Mouse (Mus musculus) c-Kit-negative CD71-positive TER-119-positive erythroid progenitor cells, embryonic 14.5 days (primary cell): ENCODE data around the gene Cdh24.

Experiments
- DNase-seq: peaks from one replicate; pipeline ENCODE4 v3.0.0-alpha.2; 2013; ENCODE audit warnings: low read depth, low spot score

The Cdh24 gene

GRCm38 (mm10) chr14:54641305-54641969 is at the start of gene Cdh24:
TSS of gene Cdh24 (minus strand) at chr14:54641364.
- DNase-seq = peak; percentile 72

- no peak for DNase-seq
Observed at GRCm38 (mm10) chr14:54687251-54687650, 46.1 kb upstream of the Cdh24 start.

GRCm38 (mm10) chr14:54686522-54687143 is 45.5 kb upstream of the Cdh24 start, which contains the start of gene Acin1:
TSS of gene Acin1 (minus strand) at chr14:54686931.
- DNase-seq = peak; percentile 98

GRCm38 (mm10) chr14:54686063-54686521 is 44.9 kb upstream of the Cdh24 start, which contains the start of gene 1700123O20Rik:
TSS of gene 1700123O20Rik (plus strand) at chr14:54686216.
- peak; percentile 84 for DNase-seq

- no peak for DNase-seq
Observed at GRCm38 (mm10) chr14:54685471-54685870, 44.3 kb upstream of the Cdh24 start.

GRCm38 (mm10) chr14:54682396-54682795 is 41.2 kb upstream of the Cdh24 start:
- DNase-seq = no peak

GRCm38 (mm10) chr14:54678657-54679304 is 37.6 kb upstream of the Cdh24 start:
- no peak for DNase-seq

- no peak for DNase-seq
Observed at GRCm38 (mm10) chr14:54676290-54676689, 35.1 kb upstream of the Cdh24 start.

- no peak for DNase-seq
Observed at GRCm38 (mm10) chr14:54674317-54674716, 33.2 kb upstream of the Cdh24 start.

- DNase-seq = no peak
Observed at GRCm38 (mm10) chr14:54669381-54669780, 28.2 kb upstream of the Cdh24 start.

- DNase-seq = no peak
Observed at GRCm38 (mm10) chr14:54664477-54665222, 23.5 kb upstream of the Cdh24 start.

- DNase-seq = peak; percentile 60
Observed at GRCm38 (mm10) chr14:54660009-54660408, 18.8 kb upstream of the Cdh24 start.

GRCm38 (mm10) chr14:54653496-54653895 is 12.3 kb upstream of the Cdh24 start:
- DNase-seq = peak; percentile 68

- no peak for DNase-seq
Observed at GRCm38 (mm10) chr14:54652787-54653186, 11.6 kb upstream of the Cdh24 start.

- no peak for DNase-seq
Observed at GRCm38 (mm10) chr14:54651556-54651955, 10.4 kb upstream of the Cdh24 start.

- DNase-seq = peak; percentile 89
Observed at GRCm38 (mm10) chr14:54650621-54651454, 9.7 kb upstream of the Cdh24 start.

- DNase-seq = no peak
Observed at GRCm38 (mm10) chr14:54647900-54648299, 6.7 kb upstream of the Cdh24 start.

GRCm38 (mm10) chr14:54646898-54647636 is 5.9 kb upstream of the Cdh24 start:
- no peak for DNase-seq

GRCm38 (mm10) chr14:54646455-54646854 is 5.3 kb upstream of the Cdh24 start:
- no peak for DNase-seq

- no peak for DNase-seq
Observed at GRCm38 (mm10) chr14:54644294-54644693, 3.1 kb upstream of the Cdh24 start.
